Mouse (Mus musculus) liver, postnatal 0 days (tissue): ENCODE measurements around the gene Kdm1a.

Source experiments
- CTCF ChIP-seq: sonication (generic); IDR thresholded peaks from 2 replicates; pipeline ENCODE4 v1.5.1; 2016; ENCODE audit warnings: antibody characterized with exemption, low read depth
- EP300 ChIP-seq: IDR thresholded peaks from 2 replicates; pipeline ENCODE4 v1.6.1; 2016; ENCODE audit warnings: antibody characterized with exemption, low read depth, mild to moderate bottlenecking

- TF ChIP-seq CTCF (no peak), EP300 (no peak)
These were observed 44.9 kb downstream of the Kdm1a start for GRCm38 (mm10) chr4:136557638-136558037.
